Mouse (Mus musculus) spleen, embryonic (tissue): Measurements from ENCODE around the gene Ank2.

Experiments used
- CTCF ChIA-PET: fragments of 350-600 bp; sonication (Branson Sonifier 250); formaldehyde crosslinking; loops from one replicate; lab custom pipeline; 2022; lab: Charles Lee

The Ank2 gene

GRCm38 (mm10) chr3:127041288-127041687 lies 457.9 kb downstream of the Ank2 start:
- CTCF ChIA-PET, result no interaction called here

DNA sequence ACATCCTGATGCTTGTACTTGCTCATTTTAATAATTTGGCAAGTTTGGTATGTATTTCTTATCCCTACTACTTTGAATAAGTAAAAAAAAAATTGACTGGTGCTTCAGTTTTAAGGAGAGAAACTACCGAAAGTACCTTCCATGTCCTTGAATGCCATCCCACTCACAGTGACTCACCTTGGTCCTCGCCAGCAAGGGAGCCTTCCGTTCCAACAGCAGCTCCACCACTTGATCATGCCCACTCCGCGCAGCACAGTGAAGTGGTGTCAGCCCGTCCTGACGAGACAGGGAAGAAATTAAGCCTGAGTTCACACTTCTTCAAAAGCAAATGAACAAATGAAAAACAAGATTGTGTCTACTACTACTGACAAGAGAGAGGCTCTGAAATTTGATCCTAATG lies 460.6 kb downstream of the Ank2 start:
- CTCF ChIA-PET, result no interaction called here

DNA sequence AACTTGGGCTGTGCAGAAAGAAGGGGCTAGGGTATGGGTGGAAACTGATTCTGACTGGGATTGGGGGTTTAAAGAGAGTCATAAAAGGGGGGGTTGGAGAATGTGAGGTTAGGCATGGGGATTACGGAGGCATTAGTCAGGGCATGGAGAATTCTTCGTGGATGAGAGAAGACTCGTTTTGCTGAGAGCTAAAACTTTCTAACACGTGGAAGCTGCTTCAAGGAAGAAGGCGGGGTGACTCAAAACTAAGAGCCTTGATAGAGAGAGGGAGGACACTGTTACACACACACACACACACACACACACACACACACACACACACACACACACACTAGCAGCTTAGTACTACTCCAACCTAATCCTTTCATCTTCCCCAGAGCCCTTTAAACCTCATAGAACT lies 463.0 kb downstream of the Ank2 start:
- CTCF ChIA-PET, result no interaction called here

DNA sequence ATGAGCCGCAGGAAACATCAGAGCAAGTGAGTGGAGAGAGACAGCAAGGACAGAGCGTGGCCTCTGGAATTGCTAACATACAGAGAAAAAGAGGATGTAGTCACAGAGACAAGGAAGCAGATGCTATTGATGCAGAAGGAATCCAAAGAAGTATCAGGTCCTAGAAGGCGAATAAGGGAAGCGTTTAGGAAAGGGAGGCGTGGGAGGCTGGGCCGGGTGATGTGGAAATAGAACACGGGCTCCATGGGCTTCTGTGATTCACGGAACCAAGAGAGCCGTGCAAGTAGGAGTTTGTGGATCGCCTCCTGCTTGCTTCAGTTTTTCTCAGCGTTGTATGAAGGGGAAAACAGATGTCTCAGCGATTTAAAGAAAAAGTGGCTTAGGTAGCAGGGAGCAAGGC lies 463.6 kb downstream of the Ank2 start:
- CTCF ChIA-PET, result no interaction called here

GRCm38 (mm10) chr3:127034983-127035382 lies 464.2 kb downstream of the Ank2 start:
- CTCF ChIA-PET, result no interaction called here

- CTCF ChIA-PET, result no interaction called here
These were observed 475.2 kb downstream of the Ank2 start for GRCm38 (mm10) chr3:127023992-127024391.

GRCm38 (mm10) chr3:127020167-127020566 lies 479.0 kb downstream of the Ank2 start:
- CTCF ChIA-PET, result no interaction called here

- CTCF ChIA-PET, result no interaction called here
These were observed 479.4 kb downstream of the Ank2 start for GRCm38 (mm10) chr3:127019728-127020127.

GRCm38 (mm10) chr3:127019109-127019508 lies 480.0 kb downstream of the Ank2 start:
- CTCF ChIA-PET, result no interaction called here

- CTCF ChIA-PET, result no interaction called here
These were observed 481.6 kb downstream of the Ank2 start for GRCm38 (mm10) chr3:127017523-127017922.

DNA sequence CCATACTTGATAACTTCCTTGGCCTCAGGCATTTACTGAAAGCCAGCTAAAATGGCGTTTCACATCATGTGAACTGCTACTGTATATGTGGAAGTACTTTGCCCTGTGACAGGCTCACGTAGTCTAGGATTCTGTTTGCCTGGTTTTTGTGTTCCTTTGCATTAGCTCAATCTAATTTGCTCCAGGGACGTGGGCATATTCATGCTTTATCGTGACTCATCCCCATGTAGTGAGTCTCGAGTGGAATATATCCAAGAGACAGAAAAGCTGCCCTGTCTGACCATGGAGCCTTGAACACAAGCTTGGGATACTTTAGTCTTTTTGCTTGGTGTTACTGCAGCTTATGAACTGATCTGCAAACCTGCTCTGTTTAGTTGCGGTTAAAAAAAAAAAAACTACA lies 483.6 kb downstream of the Ank2 start:
- CTCF ChIA-PET, result no interaction called here

DNA sequence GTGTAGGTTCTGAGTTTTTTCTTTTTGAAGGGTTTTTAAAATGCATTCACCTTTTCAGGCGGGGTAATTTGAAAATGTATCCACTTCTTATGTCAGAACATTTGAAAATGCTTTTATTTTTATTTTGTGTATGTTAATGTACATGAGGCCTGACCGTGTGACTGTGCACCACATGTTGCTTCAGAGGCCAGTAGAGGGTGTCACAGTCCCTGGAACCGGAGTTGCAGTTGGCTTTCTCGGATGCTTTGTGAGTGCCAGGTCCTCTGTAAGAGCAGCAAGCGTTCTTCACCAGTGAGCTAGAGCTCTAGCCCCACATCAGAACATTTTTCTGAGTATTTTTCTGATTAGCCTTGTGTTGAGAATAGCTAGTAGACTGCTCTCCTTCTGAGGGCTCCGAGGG lies 484.0 kb downstream of the Ank2 start:
- CTCF ChIA-PET, result no interaction called here

GRCm38 (mm10) chr3:127013976-127014375 lies 485.2 kb downstream of the Ank2 start:
- CTCF ChIA-PET, result no interaction called here

- CTCF ChIA-PET, result no interaction called here
These were observed 486.6 kb downstream of the Ank2 start for GRCm38 (mm10) chr3:127012525-127012924.

GRCm38 (mm10) chr3:127005898-127006673 lies 493.1 kb downstream of the Ank2 start:
- CTCF ChIA-PET, result interaction anchor here (0.7 kb wide), 1 partner anchor 109 kb away, joined by 11 read pairs; no protein-coding TSS in a partner anchor

GRCm38 (mm10) chr3:127004860-127005633 lies 494.1 kb downstream of the Ank2 start:
- CTCF ChIA-PET, result no interaction called here

- CTCF ChIA-PET, result no interaction called here
These were observed 495.2 kb downstream of the Ank2 start for GRCm38 (mm10) chr3:127003946-127004345.

GRCm38 (mm10) chr3:126998742-126999112 lies 500.4 kb downstream of the Ank2 start:
- CTCF ChIA-PET, result interaction anchor here (0.6 kb wide), 1 partner anchor 185 kb away, joined by 4 read pairs; no protein-coding TSS in a partner anchor

- CTCF ChIA-PET, result interaction anchor here (0.6 kb wide), 1 partner anchor 184 kb away, joined by 4 read pairs; no protein-coding TSS in a partner anchor
These were observed 501.0 kb downstream of the Ank2 start for GRCm38 (mm10) chr3:126998008-126998741.

- CTCF ChIA-PET, result no interaction called here
These were observed 501.7 kb downstream of the Ank2 start for GRCm38 (mm10) chr3:126997391-126998007.

DNA sequence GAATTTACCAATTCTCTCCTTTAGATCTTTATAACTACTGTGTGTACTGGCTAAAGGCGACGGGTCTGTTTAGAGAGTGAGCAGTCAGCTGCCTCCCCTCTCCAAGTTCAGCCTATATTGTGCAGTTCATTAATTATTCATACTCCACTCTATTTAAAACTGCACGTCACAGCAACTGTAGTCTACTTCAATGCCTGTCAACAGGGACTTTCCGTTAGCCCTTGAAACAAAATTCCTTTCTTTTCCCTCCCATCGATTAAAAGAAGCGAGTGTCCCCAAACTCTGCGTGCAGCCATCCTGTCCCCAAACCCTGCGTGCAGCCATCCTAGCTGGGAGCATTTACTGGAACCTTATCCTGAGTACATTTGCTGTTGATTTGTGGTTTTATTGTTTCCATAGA lies 502.4 kb downstream of the Ank2 start:
- CTCF ChIA-PET, result no interaction called here

DNA sequence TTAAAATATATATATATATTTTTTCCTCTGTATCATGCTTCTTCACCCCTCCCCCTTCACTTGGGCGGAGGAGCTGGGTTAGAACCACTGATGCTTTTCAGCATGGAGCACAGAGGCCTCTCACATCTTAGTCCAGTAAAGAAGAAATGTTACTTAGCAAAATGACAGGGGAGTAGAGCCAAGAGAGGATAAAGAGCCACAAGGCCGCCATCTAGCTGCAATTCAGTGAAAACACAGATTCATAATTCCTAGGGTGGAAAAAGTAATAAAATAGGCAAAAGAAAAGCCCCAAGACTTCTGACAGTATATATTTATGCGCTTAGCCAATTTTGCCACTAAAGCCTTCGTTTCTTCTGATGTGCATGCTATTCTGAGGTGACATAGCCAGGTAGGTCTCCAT lies 503.2 kb downstream of the Ank2 start:
- CTCF ChIA-PET, result no interaction called here
